Mouse (Mus musculus): ENCODE results near the gene Fam196b.

DNA sequence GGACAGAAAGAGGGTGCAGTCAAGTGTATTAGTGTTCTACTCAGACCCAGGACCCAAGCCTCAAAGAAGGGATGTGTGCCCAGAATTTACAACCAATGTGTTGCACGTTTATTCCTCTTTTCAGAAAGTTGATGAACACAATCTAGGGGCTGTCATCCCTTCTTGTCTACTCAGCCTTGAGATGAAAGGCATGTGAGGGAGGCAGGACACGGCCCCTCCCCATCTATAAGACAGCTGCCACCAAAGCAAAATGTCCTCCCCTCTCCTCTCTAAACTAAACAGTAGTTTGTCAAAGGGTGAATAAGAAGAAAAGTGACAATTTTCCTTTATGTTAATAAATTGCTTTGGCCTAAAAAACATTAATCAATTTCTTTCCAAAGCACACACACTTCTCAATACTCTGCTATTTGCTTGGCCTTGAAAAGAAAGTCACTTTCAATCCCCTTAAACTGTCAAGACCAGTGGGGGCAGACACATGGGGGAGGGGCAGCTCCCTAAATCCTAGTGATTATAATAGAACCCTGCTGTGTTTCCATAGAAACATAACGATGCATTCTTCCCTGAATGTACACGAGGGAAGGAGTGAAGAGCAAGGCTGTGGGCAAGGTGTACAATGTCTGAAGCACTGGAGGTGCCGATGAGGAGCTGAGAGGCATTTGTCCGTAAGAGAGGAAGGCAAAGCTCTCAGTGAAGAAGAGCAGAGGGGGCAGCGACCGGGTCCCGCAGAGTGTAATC, 101.4 kb downstream of the Fam196b start:
- no peak for TF ChIP-seq CTCF (IDR thresholded peaks at IDR 0.05; ENCODE audit: insufficient read depth, low read depth, low read length)
- no peak for TF ChIP-seq POLR2A (IDR thresholded peaks at IDR 0.05; ENCODE audit: insufficient read depth, low read depth, low read length)
